Mouse (Mus musculus): ENCODE measurements at regions not wholly inside any gene's neighbourhood (a gene's known extent, or its start where the extent isn't known, plus 50 kb on each side); places are given as distances from the start of the nearest gene placed in this dataset.

DNA sequence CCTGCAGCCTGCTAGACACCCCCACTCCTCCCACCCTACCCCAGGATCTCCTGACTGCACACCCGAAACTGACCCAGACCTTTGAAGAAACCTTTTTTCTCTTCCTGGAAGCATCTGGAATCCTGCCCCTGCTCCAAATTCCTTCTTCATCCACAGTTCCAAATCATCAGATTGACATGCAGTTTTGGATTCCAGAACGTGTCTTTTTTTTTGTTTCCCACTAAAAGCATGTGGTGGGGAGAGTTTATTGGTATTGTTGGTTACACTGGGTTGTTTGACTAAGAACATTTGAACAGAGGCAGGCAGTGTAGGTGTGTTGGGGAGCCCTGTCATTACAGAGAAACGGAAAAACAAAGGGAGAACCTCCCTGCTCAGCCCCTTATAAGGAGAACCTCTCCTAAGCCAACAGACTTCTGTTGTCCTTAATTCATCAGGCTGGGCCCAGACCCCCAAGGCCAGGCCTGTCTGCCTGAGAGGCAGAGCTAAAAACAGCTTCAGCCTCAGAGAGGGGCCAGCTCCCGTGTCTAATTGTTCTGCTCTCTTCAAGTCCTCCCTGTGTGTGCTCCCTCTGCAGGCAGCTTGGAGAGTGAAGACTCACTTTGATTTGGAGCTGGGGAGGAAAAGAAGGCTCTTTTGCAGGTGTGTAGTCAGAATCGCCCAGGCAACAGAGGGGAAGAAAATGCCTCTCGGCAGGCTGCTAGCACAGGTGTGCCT lies 187.3 kb upstream of the Cdh5 start:
- TF ChIP-seq CTCF (IDR thresholded peaks at IDR 0.05; ENCODE audit: control insufficient read depth, insufficient read depth, insufficient replicate concordance, low read depth, low read length) (no peak), POLR2A (IDR thresholded peaks at IDR 0.05; ENCODE audit: control insufficient read depth, low read depth, low read length) (no peak)

All from testis, adult 2 months (tissue).